ENCODE assay signal across 7 mouse cellular contexts in genomic region chr17:27189640-27190216, GRCm38 (mm10). TPM values are rescaled to one million over a fixed set of nuclear protein-coding genes. Genes with fewer than 3 reads are reported as not detected.
DNase-seq lines count a peak whose midpoint lies in the region; ATAC-seq and TF ChIP-seq lines count a peak whose summit lies in the region.

No protein-coding gene starts in this region.

- peak; percentile 36 for ATAC-seq in hindbrain, embryonic 12.5 days (ENCODE audit: low FRiP score)

- H3K4me2 ChIP-seq in hindbrain, embryonic 12.5 days (replicated peaks) = no peak overlapping the region

- no peaks in the 10 kb centered on the region for H3K9me3 ChIP-seq in ES-Bruce4 (replicated peaks; ENCODE audit: control insufficient read depth, insufficient read depth, low read length, poor library complexity, severe bottlenecking)
- H3K9me3 ChIP-seq in embryonic facial prominence, embryonic 10.5 days = no peaks in the 10 kb centered on the region
- no peaks in the 10 kb centered on the region for H3K9me3 ChIP-seq in hindbrain, embryonic 12.5 days (replicated peaks)

- TF ChIP-seq POLR2A in ES-Bruce4 (IDR thresholded peaks at IDR 0.05; ENCODE audit: insufficient read depth, low read length) = no peak

- H3K9ac ChIP-seq in ES-Bruce4 (ENCODE audit: low read depth, poor library complexity, severe bottlenecking) = no peak overlapping the region
- no peak overlapping the region for H3K9ac ChIP-seq in hindbrain, embryonic 12.5 days

- no peaks in the 10 kb centered on the region for H3K36me3 ChIP-seq in ES-Bruce4 (ENCODE audit: control insufficient read depth, insufficient read depth, low read length, poor library complexity, severe bottlenecking)
- H3K36me3 ChIP-seq in embryonic facial prominence, embryonic 10.5 days (replicated peaks) = peaks cover 56% of the 10 kb centered on the region
- peaks cover 50% of the 10 kb centered on the region for H3K36me3 ChIP-seq in hindbrain, embryonic 12.5 days

- TF ChIP-seq CTCF in ES-Bruce4 (IDR thresholded peaks at IDR 0.05; ENCODE audit: low read depth, low read length) = peak; percentile 99

- no peak overlapping the region for H3K4me3 ChIP-seq in ES-Bruce4 (ENCODE audit: low read depth, low read length)
- no peak overlapping the region for H3K4me3 ChIP-seq in embryonic facial prominence, embryonic 10.5 days
- no peak overlapping the region for H3K4me3 ChIP-seq in hindbrain, embryonic 12.5 days

- no peak overlapping the region for H3K27ac ChIP-seq in ES-Bruce4 (ENCODE audit: insufficient read depth, low read length)
- no peak overlapping the region for H3K27ac ChIP-seq in embryonic facial prominence, embryonic 10.5 days (replicated peaks)
- H3K27ac ChIP-seq in hindbrain, embryonic 12.5 days = no peak overlapping the region; the same call in 1 of the 2 replicates

- WGBS in embryonic facial prominence, embryonic 10.5 days = 35% methylated on average over 10 of the region's 10 CpGs
- WGBS in hindbrain, embryonic 12.5 days = 39% methylated on average over 10 of the region's 10 CpGs

- no peaks in the 10 kb centered on the region for H3K4me1 ChIP-seq in ES-Bruce4 (ENCODE audit: control insufficient read depth, insufficient read depth, low read length)
- peaks cover 14% of the 10 kb centered on the region; the same call in 1 of the 2 replicates for H3K4me1 ChIP-seq in embryonic facial prominence, embryonic 10.5 days
- peaks cover 17% of the 10 kb centered on the region for H3K4me1 ChIP-seq in hindbrain, embryonic 12.5 days

- TF ChIP-seq EP300 in ES-Bruce4 (IDR thresholded peaks at IDR 0.05; ENCODE audit: insufficient read depth, low read depth, low read length) = no peak

- H3K27me3 ChIP-seq in ES-Bruce4 (ENCODE audit: control insufficient read depth, insufficient read depth, low read length, poor library complexity, severe bottlenecking) = no peaks in the 10 kb centered on the region
- no peaks in the 10 kb centered on the region for H3K27me3 ChIP-seq in embryonic facial prominence, embryonic 10.5 days (replicated peaks; ENCODE audit: low read depth, poor library complexity, severe bottlenecking)
- H3K27me3 ChIP-seq in hindbrain, embryonic 12.5 days = no peaks in the 10 kb centered on the region

- DNase-seq in adrenal gland, adult 2 months = peak; percentile 54
- peak; percentile 71 for DNase-seq in embryonic facial prominence, embryonic 10.5 days (ENCODE audit: low spot score)
- DNase-seq in layer of hippocampus, postnatal 14 days (ENCODE audit: low spot score in 2 of 2) = peak; percentile 62
- peak; percentile 69 for DNase-seq in lung, postnatal 36 days
- DNase-seq in right cerebral cortex, postnatal 10 days (ENCODE audit: low spot score in 2 of 2) = peak; percentile 70 to 73

RNA-seq across cellular contexts. Expression of gene Lemd2, which starts 14.5 kb away (rescaled TPM):
- polyA plus RNA-seq in ES-Bruce4 (2011; ENCODE audit: insufficient read depth, insufficient read length, low read depth, missing spikeins) = 31.6 and 38.7 TPM in 2 replicates
- 10 to 100 TPM; 53.3 to 56.3 TPM for total RNA-seq in adrenal gland, adult 2 months (2021)
- polyA plus RNA-seq in adrenal gland, adult 2 months (2012; rRNA removed) = 152 and 185 TPM in 2 replicates
- 18.8 and 20.0 TPM in 2 replicates for polyA plus RNA-seq in embryonic facial prominence, embryonic 10.5 days (2016; fragmentation: Nextera tagmentation; extraction: Ambion mirVana)
- 32.9 and 38.2 TPM in 2 replicates for polyA plus RNA-seq in hindbrain, embryonic 12.5 days (2016; fragmentation: Nextera tagmentation; extraction: Ambion mirVana)
- 10 to 100 TPM; 43.3 to 45.6 TPM for total RNA-seq in layer of hippocampus, postnatal 14 days (2021)

RNA-seq across cellular contexts. Expression of gene Ip6k3, which starts 22.1 kb away (rescaled TPM):
- not detected in 2 replicates for polyA plus RNA-seq in ES-Bruce4 (2011; ENCODE audit: insufficient read depth, insufficient read length, low read depth, missing spikeins)
- total RNA-seq in adrenal gland, adult 2 months (2021) = 1 to 10 TPM in 1 of 2 experiments, under 1 TPM in 1; 0.69 to 1.9 TPM
- polyA plus RNA-seq in adrenal gland, adult 2 months (2012; rRNA removed) = 0.83 and 1.2 TPM in 2 replicates
- not detected in 2 replicates for polyA plus RNA-seq in embryonic facial prominence, embryonic 10.5 days (2016; fragmentation: Nextera tagmentation; extraction: Ambion mirVana)
- 0.40 and 0.54 TPM in 2 replicates for polyA plus RNA-seq in hindbrain, embryonic 12.5 days (2016; fragmentation: Nextera tagmentation; extraction: Ambion mirVana)
- under 1 TPM in 1 of 2 experiments, not detected in 1; 0.36 TPM for total RNA-seq in layer of hippocampus, postnatal 14 days (2021)

RNA-seq across cellular contexts. Expression of gene Uqcc2, which starts 56.0 kb away (rescaled TPM):
- 138 and 155 TPM in 2 replicates for polyA plus RNA-seq in ES-Bruce4 (2011; ENCODE audit: insufficient read depth, insufficient read length, low read depth, missing spikeins)
- total RNA-seq in adrenal gland, adult 2 months (2021) = 100 to 1,000 TPM; 218 to 406 TPM
- 132 and 172 TPM in 2 replicates for polyA plus RNA-seq in adrenal gland, adult 2 months (2012; rRNA removed)
- 407 and 410 TPM in 2 replicates for polyA plus RNA-seq in embryonic facial prominence, embryonic 10.5 days (2016; fragmentation: Nextera tagmentation; extraction: Ambion mirVana)
- polyA plus RNA-seq in hindbrain, embryonic 12.5 days (2016; fragmentation: Nextera tagmentation; extraction: Ambion mirVana) = 263 and 312 TPM in 2 replicates
- total RNA-seq in layer of hippocampus, postnatal 14 days (2021) = 100 to 1,000 TPM; 165 to 168 TPM
